Mouse (Mus musculus) cortical plate, adult 2 months (tissue): ENCODE measurements around the gene Gprc5b. TPM values are rescaled to one million over a fixed set of nuclear protein-coding genes. Genes with fewer than 3 reads are reported as not detected.

ENCODE experiments used
- H3K27ac ChIP-seq: fragments of 200-500 bp; 2 replicates; pipeline ENCODE4 v1.5.1; 2012; ENCODE audit warnings: low read length, control low read depth, inconsistent platforms; ENCODE audit not compliant: insufficient read depth
- H3K4me1 ChIP-seq: fragments of 200-500 bp; 2 replicates; pipeline ENCODE4 v1.6.1; 2011; ENCODE audit warnings: low read length; ENCODE audit not compliant: control insufficient read depth, insufficient read depth
- H3K4me3 ChIP-seq: fragments of 200-500 bp; 2 replicates; pipeline ENCODE4 v1.5.1; 2011; ENCODE audit warnings: mild to moderate bottlenecking, low read length, control low read depth; ENCODE audit not compliant: insufficient read depth
- CTCF ChIP-seq: fragments of 200-500 bp; IDR thresholded peaks from 2 replicates; pipeline ENCODE4 v1.5.1; 2011; ENCODE audit warnings: mild to moderate bottlenecking, control low read depth, low read length; ENCODE audit not compliant: insufficient read depth; ENCODE audit errors: extremely low read depth
- POLR2A ChIP-seq: fragments of 200-500 bp; IDR thresholded peaks from 2 replicates; pipeline ENCODE4 v1.6.1; 2011; ENCODE audit warnings: mild to moderate bottlenecking, low read length, control low read depth; ENCODE audit not compliant: insufficient read depth; ENCODE audit errors: extremely low read depth
- polyA plus RNA-seq: library from polyadenylated mRNA; depleted of rRNA; stranded (reverse); fragments of >200 nt; gene quantifications from 2 replicates; pipeline ENCODE4 v1.2.3, GENCODE M21; 2012

Gprc5b gene
- polyA plus RNA-seq, 1 experiment: 141 TPM

GRCm38 (mm10) chr7:118937469-118938387, 57.3 kb downstream of the Gprc5b start:
- H3K27ac ChIP-seq: no peak overlapping the region
- no peaks in the 10 kb centered on the region; the same call in 1 of the 2 replicates for H3K4me1 ChIP-seq
- TF ChIP-seq POLR2A: no peak
- TF ChIP-seq CTCF: no peak
- no peak overlapping the region for H3K4me3 ChIP-seq

GRCm38 (mm10) chr7:118936844-118937243, 58.2 kb downstream of the Gprc5b start:
- TF ChIP-seq POLR2A: no peak
- no peak for TF ChIP-seq CTCF
- no peak overlapping the region for H3K27ac ChIP-seq
- H3K4me1 ChIP-seq: peaks cover 1% of the 10 kb centered on the region; the same call in 1 of the 2 replicates
- H3K4me3 ChIP-seq: no peak overlapping the region

DNA sequence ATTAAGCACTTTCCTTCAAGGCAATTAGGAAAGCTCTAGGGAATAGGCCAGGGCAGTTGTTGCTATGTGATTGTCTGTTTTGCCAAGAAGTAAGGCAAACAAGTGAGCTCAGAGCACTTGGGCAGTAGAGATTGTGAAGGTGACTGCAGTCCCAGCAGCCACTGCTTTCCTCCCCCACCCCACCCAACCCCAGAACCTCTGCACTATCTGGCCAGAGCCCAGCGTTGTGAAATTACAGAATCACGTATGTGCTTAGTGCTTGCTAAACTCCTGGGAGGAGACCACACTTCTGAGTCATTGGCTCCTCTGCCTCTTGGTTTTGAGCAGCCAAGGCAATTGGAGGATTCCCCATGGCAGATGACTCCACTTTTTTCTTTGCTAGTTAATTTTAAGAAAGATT, 59.7 kb downstream of the Gprc5b start:
- Histone ChIP-seq H3K27ac (no peak overlapping the region), H3K4me3 (no peak overlapping the region), H3K4me1 (peaks cover 1% of the 10 kb centered on the region; the same call in 1 of the 2 replicates)
- no peak for TF ChIP-seq POLR2A
- TF ChIP-seq CTCF: no peak

- Histone ChIP-seq H3K4me1 (peaks cover 1% of the 10 kb centered on the region; the same call in 1 of the 2 replicates), H3K4me3 (no peak overlapping the region), H3K27ac (no peak overlapping the region)
- TF ChIP-seq CTCF: no peak
- no peak for TF ChIP-seq POLR2A
Measured at GRCm38 (mm10) chr7:118931502-118932395, 63.3 kb downstream of the Gprc5b start.

- no peak overlapping the region for H3K4me3 ChIP-seq
- H3K4me1 ChIP-seq: peaks cover 1% of the 10 kb centered on the region; the same call in 1 of the 2 replicates
- TF ChIP-seq CTCF (no peak), POLR2A (no peak)
- H3K27ac ChIP-seq: no peak overlapping the region
Measured at GRCm38 (mm10) chr7:118929601-118930311, 65.3 kb downstream of the Gprc5b start.

GRCm38 (mm10) chr7:118928916-118929315, 66.1 kb downstream of the Gprc5b start:
- TF ChIP-seq CTCF (no peak), POLR2A (no peak)
- Histone ChIP-seq H3K4me1 (peaks cover 1% of the 10 kb centered on the region; the same call in 1 of the 2 replicates), H3K4me3 (no peak overlapping the region), H3K27ac (no peak overlapping the region)

DNA sequence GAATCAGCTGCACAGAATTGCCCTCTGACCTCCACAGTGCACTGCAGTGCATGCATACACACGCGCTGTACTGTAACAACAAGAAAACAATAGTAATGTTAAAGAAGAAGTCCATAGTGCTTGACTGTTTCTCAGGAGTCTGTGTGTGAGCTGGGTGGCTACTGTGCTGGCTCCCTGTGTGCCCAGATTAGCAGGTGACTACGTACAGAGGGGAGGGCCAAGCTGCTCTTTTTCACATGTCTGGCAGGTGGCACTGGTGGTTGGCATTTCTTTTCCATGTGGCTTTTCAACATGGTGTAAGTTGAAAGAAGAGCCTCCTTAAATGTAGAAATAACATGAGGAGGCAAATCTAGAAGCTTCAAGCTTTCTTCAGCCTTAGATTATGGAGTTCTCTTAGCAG, 66.7 kb downstream of the Gprc5b start:
- TF ChIP-seq CTCF: no peak
- no peak for TF ChIP-seq POLR2A
- Histone ChIP-seq H3K4me1 (peaks cover 1% of the 10 kb centered on the region; the same call in 1 of the 2 replicates), H3K4me3 (no peak overlapping the region), H3K27ac (no peak overlapping the region)

- peaks cover 1% of the 10 kb centered on the region; the same call in 1 of the 2 replicates for H3K4me1 ChIP-seq
- H3K27ac ChIP-seq: no peak overlapping the region
- TF ChIP-seq CTCF: no peak
- TF ChIP-seq POLR2A: no peak
- H3K4me3 ChIP-seq: no peak overlapping the region
Measured at GRCm38 (mm10) chr7:118927279-118927678, 67.7 kb downstream of the Gprc5b start.
